Mouse (Mus musculus): ENCODE data around the gene Sema4c. TPM values are rescaled to one million over a fixed set of nuclear protein-coding genes. Genes with fewer than 3 reads are reported as not detected.

Gene Sema4c
- total RNA-seq, 2 experiments from 2014 or later = 5.1 to 6.0 TPM

GRCm38 (mm10) chr1:36535477-36536396 is 22.4 kb downstream of the Sema4c start:
- peak; percentile 86 for DNase-seq

DNA sequence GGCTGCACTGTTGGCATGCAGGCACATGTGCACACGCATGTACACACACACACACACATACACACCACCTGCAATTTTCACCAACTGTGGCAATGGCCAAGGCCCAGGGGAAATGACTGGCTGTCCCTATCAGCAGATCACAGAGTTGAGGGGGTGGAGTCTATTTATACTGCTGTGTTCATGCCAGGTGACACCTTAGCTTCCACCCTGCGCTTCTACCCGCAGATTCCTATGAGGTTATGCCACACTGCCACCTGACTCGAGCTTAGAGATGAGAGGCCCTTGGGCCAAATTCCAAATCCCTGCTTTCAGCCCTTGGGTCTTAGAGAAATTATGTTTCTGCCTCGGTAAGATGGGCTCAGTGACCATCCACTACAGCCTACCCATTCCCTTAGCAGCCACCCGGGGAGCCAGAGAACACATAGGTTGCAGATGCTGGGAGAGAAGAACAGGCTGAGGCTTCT is 23.5 kb downstream of the Sema4c start:
- peak; percentile 76 for DNase-seq

DNA sequence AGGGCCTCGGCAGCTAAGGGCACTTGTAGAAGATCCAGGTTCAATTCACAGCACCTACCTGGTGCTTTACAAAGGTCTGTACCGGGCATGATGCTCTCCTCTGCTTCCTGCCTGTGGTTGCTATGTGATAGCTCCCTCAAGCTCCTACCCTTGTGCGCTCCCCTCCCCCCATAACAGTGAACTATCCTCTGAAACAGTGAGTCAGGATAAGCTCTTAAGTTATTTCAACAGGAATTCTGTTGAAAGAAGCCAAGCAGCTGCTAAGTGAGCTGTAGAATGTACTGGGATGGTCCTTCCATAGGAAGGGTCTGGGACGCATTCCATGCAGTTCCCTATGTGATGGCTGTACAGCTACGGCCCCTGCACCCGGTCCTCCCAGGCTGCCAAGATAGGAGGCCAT is 24.6 kb downstream of the Sema4c start:
- no peak for DNase-seq

DNA sequence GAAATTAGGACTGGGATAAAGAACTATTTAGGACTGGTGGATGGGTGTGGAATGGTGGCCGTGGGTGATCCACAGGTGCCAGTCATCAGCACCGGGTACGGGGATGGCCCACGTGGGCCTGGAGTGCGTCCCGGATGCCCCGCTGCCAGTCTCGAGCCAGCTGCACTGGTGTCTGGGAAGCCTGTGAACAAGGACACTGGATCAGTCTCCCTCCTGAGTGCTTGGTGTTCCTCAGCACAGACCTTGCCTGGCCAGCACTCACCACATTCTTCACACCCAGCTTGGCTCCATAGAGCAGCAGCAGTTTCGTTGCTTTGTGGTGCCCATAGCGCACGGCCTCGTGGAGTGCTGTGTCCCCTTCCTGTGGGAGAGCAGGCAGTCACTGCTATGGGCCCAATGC is 26.7 kb downstream of the Sema4c start:
- peak; percentile 47 for DNase-seq

DNA sequence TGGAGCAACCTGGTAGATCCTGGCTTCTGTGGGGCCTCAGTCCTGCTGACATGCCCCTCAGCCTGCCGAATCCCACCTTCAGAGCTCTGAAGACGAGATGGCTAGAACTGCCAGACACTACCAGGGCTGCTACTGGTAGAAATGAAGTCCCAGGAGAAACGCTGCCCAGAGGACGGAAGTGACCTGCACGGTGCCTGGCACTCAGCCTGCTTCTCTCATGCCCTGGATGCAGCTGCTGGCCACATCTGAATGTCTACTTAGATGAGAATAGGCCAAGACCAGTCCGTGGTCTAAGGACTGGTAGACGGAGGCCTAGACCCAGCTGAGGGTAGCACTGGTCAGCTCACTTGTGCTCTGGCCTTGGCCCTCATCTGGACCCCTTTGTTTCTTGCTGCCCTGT is 27.2 kb downstream of the Sema4c start:
- no peak for DNase-seq

DNA sequence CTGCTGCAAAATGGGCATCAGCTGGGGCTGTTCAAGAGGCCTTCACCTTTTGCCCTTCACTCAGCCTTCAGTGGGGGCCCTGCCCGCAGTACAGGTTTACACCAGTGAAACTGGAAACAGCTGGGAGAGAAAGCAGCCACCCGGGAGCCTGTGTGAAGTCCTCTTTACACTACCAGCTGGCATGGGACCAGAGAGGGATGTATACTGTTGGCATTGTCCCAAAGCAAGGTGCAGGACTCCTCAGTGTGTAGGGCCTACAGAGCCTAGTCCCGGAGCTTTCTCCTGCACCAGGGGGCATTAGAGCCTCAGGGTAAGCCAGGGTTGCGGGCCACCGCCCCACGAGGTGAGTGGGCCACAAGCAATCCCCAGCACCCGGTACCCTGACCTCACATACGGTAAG is 27.7 kb downstream of the Sema4c start:
- DNase-seq = no peak

DNA sequence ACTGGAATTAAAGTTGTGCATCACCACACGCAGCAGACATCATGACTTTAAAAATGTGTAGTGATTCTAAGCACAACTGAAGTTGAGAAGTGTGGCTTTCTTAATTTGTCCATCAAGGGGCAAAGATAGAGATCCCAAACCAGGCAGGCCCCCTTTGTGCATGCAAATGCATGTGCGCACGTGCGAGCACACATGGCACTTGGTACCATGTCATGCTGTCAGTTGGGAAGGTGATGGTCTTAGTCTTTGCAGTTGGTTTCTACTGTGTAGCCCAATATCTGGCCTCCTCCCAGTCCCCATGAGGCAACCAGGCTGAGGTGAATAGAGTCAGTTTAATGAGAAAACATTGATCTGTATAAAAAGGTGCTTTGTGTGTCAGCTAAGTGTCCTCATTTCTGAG is 28.3 kb downstream of the Sema4c start:
- no peak for DNase-seq

GRCm38 (mm10) chr1:36529274-36529673 is 28.9 kb downstream of the Sema4c start:
- DNase-seq = no peak

- no peak for DNase-seq
Measured at GRCm38 (mm10) chr1:36528351-36528750, 29.8 kb downstream of the Sema4c start.

- no peak for DNase-seq
Measured at GRCm38 (mm10) chr1:36526903-36527302, 31.2 kb downstream of the Sema4c start.

- DNase-seq = no peak
Measured at GRCm38 (mm10) chr1:36525774-36526173, 32.4 kb downstream of the Sema4c start.

DNA sequence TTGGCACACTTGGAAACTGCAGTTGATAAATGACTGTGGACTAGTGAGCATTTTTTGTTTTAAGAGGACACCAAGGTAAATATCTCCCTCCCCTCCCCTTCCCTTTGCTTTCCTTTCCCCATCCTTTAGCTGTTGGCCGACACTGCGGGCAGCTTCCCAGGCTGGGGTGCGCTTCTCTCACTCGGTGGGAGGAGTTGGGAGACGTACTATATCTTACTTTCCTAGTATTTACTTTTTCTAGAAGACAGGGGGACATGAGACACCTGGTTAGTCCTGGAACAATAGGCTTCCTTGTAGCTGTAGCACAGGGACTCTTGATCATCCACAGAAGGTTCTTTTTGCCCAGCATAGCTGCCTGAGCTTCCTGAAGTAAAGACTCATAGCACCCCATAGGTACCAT is 34.1 kb downstream of the Sema4c start:
- no peak for DNase-seq

DNA sequence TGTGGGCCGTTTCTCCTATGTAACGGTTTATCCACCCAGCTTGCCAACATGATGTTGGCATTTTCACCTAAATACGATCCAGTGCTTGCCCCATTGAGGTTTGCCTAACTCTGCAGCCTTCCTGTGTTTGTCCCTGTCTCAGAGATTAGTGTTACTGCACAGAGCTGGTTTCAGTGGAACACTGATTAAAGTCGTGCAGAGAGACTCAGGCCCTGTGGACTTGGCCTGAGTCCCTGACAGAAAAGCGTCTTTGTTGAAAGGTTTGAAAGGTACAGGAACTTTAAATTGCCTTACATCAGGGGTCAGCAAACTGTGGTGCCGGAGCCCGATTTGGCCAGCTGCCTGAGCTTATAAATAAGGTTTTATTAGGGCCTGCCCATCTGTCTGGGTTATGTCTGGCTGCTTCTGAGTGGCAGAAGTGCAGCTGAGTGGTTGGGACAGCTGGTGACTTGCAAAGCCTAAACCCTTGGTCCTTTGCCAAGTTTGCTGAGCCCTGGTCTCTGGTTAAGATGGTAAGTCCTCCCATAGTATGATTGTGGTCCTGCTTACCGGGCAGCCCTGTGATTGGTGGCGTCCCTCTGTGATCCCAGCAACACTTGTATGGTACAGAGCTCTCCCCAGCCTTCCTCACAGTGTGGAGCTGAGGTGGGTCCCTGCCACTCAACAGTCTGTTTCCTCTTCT is 34.7 kb downstream of the Sema4c start:
- peak; percentile 49 for DNase-seq

GRCm38 (mm10) chr1:36522210-36522609 is 35.9 kb downstream of the Sema4c start:
- no peak for DNase-seq

- DNase-seq = no peak
Measured at GRCm38 (mm10) chr1:36519626-36520025, 38.5 kb downstream of the Sema4c start.

- DNase-seq = no peak
Measured at GRCm38 (mm10) chr1:36518259-36518658, 39.9 kb downstream of the Sema4c start.

- DNase-seq = no peak
Measured at GRCm38 (mm10) chr1:36513718-36514117, 44.4 kb downstream of the Sema4c start.

DNA sequence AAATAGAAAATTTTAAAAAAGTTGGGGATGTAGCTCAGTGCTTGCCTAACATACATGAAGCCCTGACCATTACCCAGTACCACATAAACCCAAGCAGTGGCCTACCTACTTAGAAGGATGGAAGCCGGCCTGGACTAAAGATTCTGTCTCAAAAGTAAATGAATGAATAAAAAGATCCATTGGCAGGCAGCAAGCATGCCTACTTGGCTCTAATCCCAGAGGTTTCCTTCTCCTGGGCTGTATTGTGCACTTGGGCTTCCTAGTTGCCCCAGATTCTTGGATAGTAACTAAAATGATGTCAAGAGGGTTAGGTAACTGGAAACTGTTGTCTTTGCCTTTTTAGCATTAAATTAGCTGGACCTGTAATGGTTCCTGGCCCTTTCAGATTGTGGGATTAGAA is 44.8 kb downstream of the Sema4c start:
- no peak for DNase-seq

GRCm38 (mm10) chr1:36512966-36513280 is 45.2 kb downstream of the Sema4c start:
- DNase-seq = no peak

DNA sequence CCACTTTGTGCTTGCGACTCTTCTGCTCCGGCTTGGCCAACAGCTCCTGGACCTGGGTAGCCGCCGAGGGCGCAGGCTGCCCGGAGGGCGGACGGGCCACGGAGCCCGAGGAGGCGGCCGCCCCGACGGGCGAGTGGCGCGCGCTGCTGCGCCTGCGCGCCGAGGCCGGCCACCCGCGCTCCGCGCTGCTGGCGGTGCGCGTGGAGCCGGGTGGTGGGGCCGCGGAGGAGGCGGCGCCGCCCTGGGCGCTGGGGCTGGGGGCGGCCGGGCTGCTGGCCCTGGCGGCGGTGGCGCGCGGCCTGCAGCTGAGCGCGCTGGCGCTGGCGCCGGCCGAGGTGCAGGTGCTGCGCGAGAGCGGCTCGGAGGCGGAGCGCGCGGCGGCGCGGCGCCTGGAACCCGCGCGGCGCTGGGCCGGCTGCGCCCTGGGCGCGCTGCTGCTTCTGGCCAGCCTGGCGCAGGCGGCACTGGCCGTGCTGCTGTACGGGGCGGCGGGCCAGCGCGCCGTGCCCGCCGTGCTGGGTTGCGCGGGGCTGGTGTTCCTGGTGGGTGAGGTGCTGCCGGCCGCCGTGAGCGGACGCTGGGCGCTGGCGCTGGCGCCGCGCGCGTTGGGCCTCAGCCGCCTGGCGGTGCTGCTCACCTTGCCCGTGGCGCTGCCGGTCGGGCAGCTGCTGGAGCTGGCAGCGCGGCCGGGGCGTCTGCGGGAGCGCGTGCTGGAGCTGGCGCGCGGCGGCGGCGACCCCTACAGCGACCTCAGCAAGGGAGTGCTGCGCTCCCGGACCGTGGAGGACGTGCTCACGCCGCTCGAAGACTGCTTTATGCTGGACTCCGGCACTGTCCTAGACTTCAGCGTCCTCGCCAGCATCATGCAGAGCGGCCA is 45.8 kb downstream of the Sema4c start:
- DNase-seq = peak; percentile 75

DNA sequence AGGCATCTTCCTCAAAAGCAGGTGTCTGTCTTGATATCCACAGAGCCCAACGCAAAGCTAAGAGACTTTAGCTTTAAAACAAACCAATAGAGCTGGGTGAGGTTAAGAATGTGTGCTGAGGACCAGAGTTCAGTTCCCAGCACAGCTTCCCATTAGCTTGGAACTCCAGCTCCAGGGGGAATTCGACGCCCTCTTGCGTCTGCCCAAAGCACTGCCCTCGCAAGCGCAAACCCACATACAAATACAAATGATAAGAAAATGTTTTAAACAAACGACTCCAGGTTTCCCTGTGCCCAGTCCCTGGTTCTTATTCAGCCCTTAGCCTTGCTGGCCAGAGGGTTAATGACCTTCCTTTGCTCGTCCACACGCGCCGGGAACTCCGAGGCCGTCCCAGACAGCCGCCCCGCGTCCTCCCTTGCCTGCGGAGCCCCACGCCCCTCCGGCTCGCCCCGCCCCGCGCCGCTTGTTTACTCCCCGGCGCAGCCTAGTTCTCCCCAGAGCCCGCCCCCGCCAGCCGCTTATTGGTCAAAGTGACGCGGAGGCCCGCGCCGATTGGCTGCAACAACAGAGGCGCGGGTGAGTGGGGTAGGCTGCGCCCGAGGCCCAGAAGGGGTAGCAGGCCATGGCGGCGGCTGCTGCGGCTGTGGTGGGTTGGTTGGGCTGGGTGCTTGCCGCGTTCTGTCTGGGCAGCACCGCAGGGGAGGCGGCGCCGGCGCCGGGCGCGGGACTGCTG is 46.7 kb downstream of the Sema4c start, which contains the start of gene Cnnm3:
TSS of gene Cnnm3 (plus strand) at position 579 of the 733 bp plus-strand sequence.
- peak; percentile 100 for DNase-seq

- no peak for DNase-seq
Measured at GRCm38 (mm10) chr1:36508238-36508637, 49.9 kb downstream of the Sema4c start.

All from gastrocnemius, postnatal 25 days (tissue).